Mouse (Mus musculus) stomach, embryonic 14.5 days (tissue): ENCODE data around the gene Gpatch3. TPM values are rescaled to one million over a fixed set of nuclear protein-coding genes. Genes with fewer than 3 reads are reported as not detected.
A peak's percentile ranks its signal among the peaks of the same experiment; 100 is the strongest.

Experiments
- ATAC-seq: fragments of 200-750 bp; cut with Nextera tagmentation; 2 replicates; pipeline ENCODE4 v1.8.0; 2017; ENCODE audit warnings: low read depth, moderate TSS enrichment; ENCODE audit not compliant: insufficient number of reproducible peaks, insufficient read depth, low FRiP score
- H3K27ac ChIP-seq: fragments of 300-500 bp; sonication (generic); 2 replicates; pipeline ENCODE4 v1.5.1; 2014; ENCODE audit warnings: mild to moderate bottlenecking, low read length, moderate library complexity, mixed read lengths
- H3K27me3 ChIP-seq: fragments of 300-500 bp; sonication (generic); 2 replicates; pipeline ENCODE4 v1.6.1; 2014; ENCODE audit warnings: low read length, control low read depth, mixed read lengths; ENCODE audit not compliant: control insufficient read depth, insufficient read depth
- H3K36me3 ChIP-seq: fragments of 300-500 bp; sonication (generic); 2 replicates; pipeline ENCODE4 v1.6.1; 2014; ENCODE audit warnings: mild to moderate bottlenecking, control low read depth, low read length, moderate library complexity, mixed read lengths; ENCODE audit not compliant: control insufficient read depth, insufficient read depth
- H3K4me1 ChIP-seq: fragments of 300-500 bp; sonication (generic); 2 replicates; pipeline ENCODE4 v1.6.1; 2014; ENCODE audit warnings: low read length, control low read depth, mixed read lengths; ENCODE audit not compliant: control insufficient read depth, insufficient read depth
- H3K4me2 ChIP-seq: fragments of 300-500 bp; sonication (generic); replicated peaks from 2 replicates; pipeline ENCODE4 v1.6.1; 2014; ENCODE audit warnings: low read depth, low read length, control low read depth
- H3K4me3 ChIP-seq: fragments of 300-500 bp; sonication (generic); 2 replicates; pipeline ENCODE4 v1.5.1; 2014; ENCODE audit warnings: low read depth, low read length, control low read depth
- H3K9ac ChIP-seq: fragments of 300-500 bp; sonication (generic); replicated peaks from 2 replicates; pipeline ENCODE4 v1.6.1; 2014; ENCODE audit warnings: low read depth, mild to moderate bottlenecking, control low read depth, low read length, moderate library complexity, mixed read lengths
- H3K9me3 ChIP-seq: fragments of 300-500 bp; sonication (generic); 2 replicates; pipeline ENCODE4 v1.6.1; 2016; ENCODE audit warnings: low read depth, low read length, control low read depth; ENCODE audit not compliant: control insufficient read depth
- WGBS: fragments of 180-500 bp; shearing (Covaris S2); extraction: QIAGEN DNeasy Blood & Tissue Kit; methylation state at CpG from one replicate; pipeline ENCODE4 v1.1.7; 2014; 5-methylcytosine and 5-hydroxymethylcytosine counted together
- polyA plus RNA-seq: library from polyadenylated mRNA; unstranded; fragments of >200 nt; fragmentation: Nextera tagmentation; extraction: Ambion mirVana; gene quantifications from 2 replicates; pipeline ENCODE4 v1.2.1, GENCODE M21; 2014

The Gpatch3 gene
- polyA plus RNA-seq, 1 experiment from 2014 or later = 5.5 TPM

DNA sequence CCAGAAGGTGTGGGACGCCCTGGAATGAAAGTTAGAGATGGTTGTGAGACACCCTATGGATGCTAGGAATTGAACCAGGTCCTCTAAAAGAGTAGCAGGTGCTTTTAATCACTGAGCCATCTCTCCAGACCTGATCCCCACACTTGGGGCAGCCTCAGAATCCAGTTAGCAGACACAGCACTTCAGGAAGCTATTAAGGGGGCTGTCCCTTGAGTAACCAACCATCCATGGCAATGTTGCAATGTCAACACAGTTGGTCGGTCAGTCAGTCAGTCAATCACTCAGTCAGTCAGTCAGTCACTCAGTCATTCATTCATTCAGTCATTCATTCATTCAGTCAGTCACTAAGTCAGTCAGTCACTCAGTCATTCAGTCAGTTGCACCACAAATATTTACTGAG, 54.0 kb downstream of the Gpatch3 start:
- WGBS = 81% methylated on average over 2 of the region's 2 CpGs
- H3K27me3 ChIP-seq = no peaks in the 10 kb centered on the region
- H3K36me3 ChIP-seq = peaks cover 17% of the 10 kb centered on the region
- ATAC-seq = no peak
- no peak overlapping the region for H3K4me2 ChIP-seq
- no peaks in the 10 kb centered on the region for H3K9me3 ChIP-seq
- H3K27ac ChIP-seq = no peak overlapping the region
- H3K9ac ChIP-seq = no peak overlapping the region
- no peak overlapping the region for H3K4me3 ChIP-seq
- peaks cover 12% of the 10 kb centered on the region; the same call in 1 of the 2 replicates for H3K4me1 ChIP-seq

- Histone ChIP-seq H3K36me3 (peaks cover 17% of the 10 kb centered on the region), H3K4me3 (no peak overlapping the region), H3K27ac (no peak overlapping the region), H3K27me3 (no peaks in the 10 kb centered on the region), H3K4me2 (no peak overlapping the region), H3K9me3 (no peaks in the 10 kb centered on the region), H3K9ac (no peak overlapping the region), H3K4me1 (peaks cover 12% of the 10 kb centered on the region; the same call in 1 of the 2 replicates)
- ATAC-seq = no peak
- 80% methylated on average over 7 of the region's 7 CpGs for WGBS
These were observed 54.6 kb downstream of the Gpatch3 start for GRCm38 (mm10) chr4:133629191-133629590.

- no peaks in the 10 kb centered on the region for H3K27me3 ChIP-seq
- H3K36me3 ChIP-seq = peaks cover 11% of the 10 kb centered on the region
- no peak overlapping the region for H3K27ac ChIP-seq
- no peak overlapping the region for H3K9ac ChIP-seq
- no peak for ATAC-seq
- H3K4me1 ChIP-seq = peaks cover 12% of the 10 kb centered on the region; the same call in 1 of the 2 replicates
- no peaks in the 10 kb centered on the region for H3K9me3 ChIP-seq
- 90% methylated on average over 8 of the region's 8 CpGs for WGBS
- no peak overlapping the region for H3K4me3 ChIP-seq
- H3K4me2 ChIP-seq = no peak overlapping the region
These were observed 55.9 kb downstream of the Gpatch3 start for GRCm38 (mm10) chr4:133630326-133630920.

DNA sequence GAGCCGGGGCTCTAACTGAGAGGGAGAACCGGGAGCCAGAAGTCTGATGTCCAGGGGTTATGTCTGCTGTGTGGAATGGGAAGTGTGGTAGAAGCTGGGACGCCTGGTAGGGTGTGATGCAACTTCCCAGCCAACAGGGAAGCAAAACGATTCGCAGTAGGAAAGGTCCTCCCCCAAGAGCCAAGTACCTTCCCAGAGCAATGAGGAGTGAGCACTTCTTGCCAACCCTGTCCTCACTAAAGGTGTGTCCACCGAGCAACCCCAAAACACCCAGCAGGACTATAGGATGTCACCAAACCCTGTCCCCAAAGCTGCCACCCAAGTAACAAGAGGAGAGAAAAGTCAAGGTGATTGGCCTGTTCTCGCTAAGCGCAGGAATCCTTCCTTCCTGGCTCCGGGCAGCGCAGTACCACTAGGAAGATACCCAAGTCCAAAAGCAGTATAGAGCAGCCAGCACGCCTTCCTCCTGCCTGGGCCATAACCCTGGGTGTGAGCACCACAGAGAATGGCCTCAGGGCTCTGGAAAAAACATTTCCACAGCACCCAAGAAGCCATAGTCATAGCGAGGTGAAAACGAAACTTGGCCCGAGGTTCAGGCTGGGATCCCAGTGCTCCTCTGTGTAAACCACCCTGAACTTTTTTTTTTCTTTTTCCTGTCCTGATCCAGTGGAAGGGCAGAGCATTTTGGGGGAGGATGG, 56.7 kb downstream of the Gpatch3 start:
- no peak for ATAC-seq
- H3K9me3 ChIP-seq = no peaks in the 10 kb centered on the region
- H3K9ac ChIP-seq = no peak overlapping the region
- no peak overlapping the region for H3K4me3 ChIP-seq
- no peak overlapping the region for H3K27ac ChIP-seq
- peaks cover 7% of the 10 kb centered on the region; the same call in 1 of the 2 replicates for H3K36me3 ChIP-seq
- H3K4me2 ChIP-seq = peak overlapping the region; percentile 58; the same call in 1 of the 2 replicates
- H3K4me1 ChIP-seq = peaks cover 12% of the 10 kb centered on the region; the same call in 1 of the 2 replicates
- WGBS = 81% methylated on average over 14 of the region's 14 CpGs
- H3K27me3 ChIP-seq = no peaks in the 10 kb centered on the region

DNA sequence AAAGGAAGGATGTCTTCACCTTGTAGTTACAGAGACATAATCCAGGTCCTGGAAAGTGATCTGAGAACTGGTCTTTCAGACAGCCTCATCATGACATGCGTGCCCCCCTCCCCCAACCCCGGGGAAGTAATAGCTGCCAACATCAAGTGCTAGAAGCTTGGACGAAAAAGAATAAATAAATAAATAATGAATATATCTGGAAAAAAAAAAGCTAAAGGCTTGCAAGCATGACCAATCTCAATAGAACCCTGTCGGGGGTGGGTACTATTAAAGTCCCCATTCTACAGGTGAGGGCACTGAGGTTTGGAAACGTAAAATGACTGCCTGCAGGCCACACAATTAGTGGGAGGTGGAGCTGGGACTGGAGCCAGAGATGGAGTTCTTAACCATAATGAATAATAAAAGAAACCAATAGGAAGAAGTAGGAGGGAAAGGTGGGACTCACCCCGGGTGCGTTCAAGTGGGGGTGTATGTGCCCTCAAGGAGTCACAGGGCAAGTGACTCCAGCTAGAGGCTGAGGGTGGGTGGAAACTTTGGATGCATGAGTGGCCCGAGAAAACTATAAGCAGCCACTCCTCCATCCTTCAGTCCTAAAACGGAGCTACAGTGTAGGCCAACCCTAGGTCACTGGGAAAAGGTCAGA, 57.3 kb downstream of the Gpatch3 start:
- H3K27me3 ChIP-seq = no peaks in the 10 kb centered on the region
- H3K4me3 ChIP-seq = peak overlapping the region; percentile 73
- peaks cover 2% of the 10 kb centered on the region; the same call in 1 of the 2 replicates for H3K36me3 ChIP-seq
- no peak overlapping the region for H3K27ac ChIP-seq
- H3K4me1 ChIP-seq = peaks cover 12% of the 10 kb centered on the region; the same call in 1 of the 2 replicates
- WGBS = 44% methylated on average over 9 of the region's 9 CpGs
- peak overlapping the region; percentile 90; the same call in 1 of the 2 replicates for H3K9ac ChIP-seq
- no peak for ATAC-seq
- no peaks in the 10 kb centered on the region for H3K9me3 ChIP-seq
- H3K4me2 ChIP-seq = peak overlapping the region; percentile 58

DNA sequence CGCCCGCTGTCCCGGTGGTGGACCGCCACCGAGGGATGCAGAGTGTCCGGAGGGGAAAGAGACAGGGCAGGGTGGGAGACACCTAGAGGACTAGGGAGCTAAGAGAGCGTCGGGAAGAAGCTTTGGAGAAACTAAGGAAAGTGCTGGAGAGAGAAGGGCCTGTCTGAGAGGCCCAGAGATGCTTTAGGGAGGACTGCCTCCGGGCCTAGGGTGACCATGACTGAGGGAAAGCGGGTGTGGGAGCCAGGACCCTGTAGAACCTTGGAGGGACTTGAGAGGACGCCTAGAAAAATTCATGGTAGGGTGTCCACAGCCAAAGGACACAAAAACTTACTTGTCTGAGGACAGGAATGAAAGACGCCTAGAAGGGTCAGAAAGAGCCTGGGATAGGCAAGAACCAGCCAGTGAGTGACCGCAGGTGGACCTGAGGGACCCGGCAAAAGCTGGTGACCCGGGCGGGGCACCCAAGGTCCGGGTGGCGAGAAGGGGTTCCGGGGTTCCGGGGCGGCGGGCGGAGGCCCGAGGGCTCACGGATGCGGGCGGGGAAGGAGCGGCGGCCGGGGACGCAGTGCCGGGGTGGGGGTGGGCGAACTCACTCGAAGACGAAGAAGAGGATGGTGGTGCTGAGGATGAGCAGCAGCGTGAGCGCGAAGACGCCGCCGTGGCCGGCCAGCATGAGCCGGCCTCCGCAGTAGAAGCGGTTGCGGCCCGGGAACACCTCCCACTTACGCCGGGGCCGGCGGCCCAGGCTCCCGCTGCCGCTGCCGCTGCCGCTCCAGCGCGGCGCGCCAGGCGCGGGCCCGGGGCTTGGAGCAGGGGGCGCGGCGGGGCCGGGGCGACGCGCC, 58.2 kb downstream of the Gpatch3 start:
- Histone ChIP-seq H3K27me3 (no peaks in the 10 kb centered on the region), H3K27ac (peak overlapping the region; percentile 69; the same call in 1 of the 2 replicates), H3K36me3 (no peaks in the 10 kb centered on the region), H3K9me3 (no peaks in the 10 kb centered on the region), H3K4me1 (peaks cover 12% of the 10 kb centered on the region; the same call in 1 of the 2 replicates), H3K9ac (peak overlapping the region; percentile 90), H3K4me2 (peak overlapping the region; percentile 58), H3K4me3 (peak overlapping the region; percentile 73)
- peak; percentile 66 for ATAC-seq
- 1% methylated on average over 57 of the region's 69 CpGs for WGBS

DNA sequence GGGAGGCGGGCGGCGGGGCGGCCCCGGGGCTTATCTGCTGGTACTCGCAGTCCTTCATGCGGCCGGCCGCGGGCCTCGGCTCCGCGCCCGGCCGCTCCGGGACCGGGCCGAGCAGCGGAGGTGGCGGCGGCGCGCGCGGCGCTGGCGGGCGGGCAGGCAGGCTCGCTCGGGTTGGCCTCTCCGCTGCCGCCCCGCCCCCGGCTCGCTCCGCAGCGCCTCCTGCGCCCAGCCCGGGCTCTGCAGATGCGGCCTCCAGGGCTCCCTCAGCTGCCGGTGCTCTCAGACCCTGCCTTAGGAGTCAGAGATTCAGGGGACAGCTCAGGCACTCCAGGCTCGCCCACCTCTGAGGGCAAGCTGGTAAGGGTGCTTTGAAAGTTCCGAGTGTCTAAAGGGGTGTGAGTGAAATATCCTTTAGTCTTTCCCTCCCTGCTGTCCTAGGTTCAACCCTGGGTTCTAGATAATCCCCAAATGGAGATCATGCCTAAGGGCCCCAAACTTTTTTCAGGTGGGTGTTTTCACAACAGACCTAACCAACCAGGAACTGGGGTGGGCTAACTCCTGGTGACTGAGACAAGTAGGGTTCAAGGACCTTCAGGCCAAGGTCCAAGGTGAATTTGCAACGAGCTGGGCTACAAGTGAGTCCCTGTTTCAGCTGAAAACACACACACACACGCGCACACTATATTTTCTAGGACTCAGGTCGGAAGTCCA, 58.9 kb downstream of the Gpatch3 start:
- Histone ChIP-seq H3K9ac (peak overlapping the region; percentile 90), H3K4me1 (peaks cover 12% of the 10 kb centered on the region; the same call in 1 of the 2 replicates), H3K9me3 (no peaks in the 10 kb centered on the region), H3K27me3 (no peaks in the 10 kb centered on the region), H3K4me3 (peak overlapping the region; percentile 73), H3K27ac (0 out of 2 replicates have a peak overlapping the region, but pooled peaks have one; percentile 69), H3K36me3 (no peaks in the 10 kb centered on the region), H3K4me2 (peak overlapping the region; percentile 58)
- ATAC-seq = peak; percentile 87
- WGBS = 8% methylated on average over 40 of the region's 47 CpGs
